Mouse (Mus musculus): ENCODE data around the gene C330021F23Rik. TPM values are rescaled to one million over a fixed set of nuclear protein-coding genes. Genes with fewer than 3 reads are reported as not detected.

The C330021F23Rik gene
- polyA plus RNA-seq, 1 experiment from 2014 or later = 2.7 TPM

DNA sequence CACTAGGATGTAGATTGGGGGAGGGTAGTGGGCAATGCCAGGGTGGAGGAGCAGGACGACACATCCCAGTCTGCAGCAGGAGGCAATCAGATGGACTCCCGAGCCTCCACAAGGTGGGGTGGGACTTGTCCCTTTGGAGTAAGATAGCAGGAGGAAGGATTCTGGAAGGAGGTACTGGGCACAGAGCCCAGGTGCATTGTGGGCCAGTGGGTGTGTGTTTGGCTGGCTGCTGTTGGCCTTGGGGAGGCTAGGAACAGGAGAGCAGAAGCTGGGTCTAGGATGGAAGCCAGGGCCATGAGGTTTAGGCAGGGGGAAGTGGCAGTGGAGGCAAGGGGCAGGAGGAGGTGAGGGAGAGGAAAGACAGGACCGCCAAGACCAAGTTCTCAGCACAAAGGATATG, 25.7 kb downstream of the C330021F23Rik start:
- Histone ChIP-seq H3K4me1 (0 out of 2 replicates have a peak, but pooled peaks cover 6% of the 10 kb centered on the region), H3K27ac (no peak overlapping the region), H3K36me3 (no peaks in the 10 kb centered on the region), H3K9ac (no peak overlapping the region), H3K4me3 (replicated peaks) (no peak overlapping the region), H3K27me3 (replicated peaks) (no peaks in the 10 kb centered on the region), H3K4me2 (no peak overlapping the region), H3K9me3 (no peaks in the 10 kb centered on the region)
- 66% methylated on average over 3 of the region's 3 CpGs for WGBS
- ATAC-seq (ENCODE audit: insufficient read depth, low FRiP score, low read depth) = no peak

- no peaks in the 10 kb centered on the region for H3K36me3 ChIP-seq
- no peak for ATAC-seq (ENCODE audit: insufficient read depth, low FRiP score, low read depth)
- H3K9ac ChIP-seq = no peak overlapping the region
- 0 out of 2 replicates have a peak, but pooled peaks cover 6% of the 10 kb centered on the region for H3K4me1 ChIP-seq
- H3K9me3 ChIP-seq = no peaks in the 10 kb centered on the region
- WGBS = 83% methylated on average over 2 of the region's 2 CpGs
- H3K4me3 ChIP-seq (replicated peaks) = no peak overlapping the region
- H3K27ac ChIP-seq = no peak overlapping the region
- no peaks in the 10 kb centered on the region for H3K27me3 ChIP-seq (replicated peaks)
- H3K4me2 ChIP-seq = no peak overlapping the region
These were observed 26.7 kb downstream of the C330021F23Rik start for GRCm38 (mm10) chr8:3594466-3594865.

DNA sequence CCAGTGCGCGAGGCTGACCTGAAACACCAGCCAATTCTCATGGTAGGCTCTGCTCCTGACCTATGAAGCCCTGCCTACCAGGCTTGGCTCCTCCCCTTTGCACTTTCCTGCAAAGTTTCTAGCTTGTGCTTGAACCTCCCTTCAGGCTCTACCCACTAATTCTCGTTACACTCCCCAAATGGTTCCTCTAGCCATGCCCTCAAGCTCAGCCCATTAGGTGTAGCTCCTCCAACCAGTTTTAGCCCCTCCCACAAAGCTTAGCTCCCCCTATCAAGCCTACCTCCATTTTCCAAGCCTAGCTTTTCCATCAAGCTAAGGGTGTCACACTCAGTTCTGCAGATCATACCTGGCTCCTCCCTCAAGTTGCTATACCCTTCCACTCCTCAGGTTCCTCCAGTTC, 30.3 kb downstream of the C330021F23Rik start:
- H3K27ac ChIP-seq = no peak overlapping the region
- 65% methylated on average over 3 of the region's 3 CpGs for WGBS
- H3K9ac ChIP-seq = no peak overlapping the region
- H3K4me3 ChIP-seq (replicated peaks) = no peak overlapping the region
- H3K36me3 ChIP-seq = peaks cover 8% of the 10 kb centered on the region; the same call in 1 of the 2 replicates
- H3K9me3 ChIP-seq = no peaks in the 10 kb centered on the region
- no peaks in the 10 kb centered on the region for H3K27me3 ChIP-seq (replicated peaks)
- no peak for ATAC-seq (ENCODE audit: insufficient read depth, low FRiP score, low read depth)
- no peak overlapping the region for H3K4me2 ChIP-seq
- H3K4me1 ChIP-seq = 0 out of 2 replicates have a peak, but pooled peaks cover 4% of the 10 kb centered on the region

- no peak overlapping the region for H3K4me2 ChIP-seq
- H3K27ac ChIP-seq = no peak overlapping the region
- H3K9ac ChIP-seq = no peak overlapping the region
- no peak for ATAC-seq (ENCODE audit: insufficient read depth, low FRiP score, low read depth)
- no peaks in the 10 kb centered on the region for H3K9me3 ChIP-seq
- 64% methylated on average over 1 of the region's 1 CpGs for WGBS
- no peaks in the 10 kb centered on the region for H3K4me1 ChIP-seq
- H3K27me3 ChIP-seq (replicated peaks) = no peaks in the 10 kb centered on the region
- H3K36me3 ChIP-seq = peaks cover 8% of the 10 kb centered on the region; the same call in 1 of the 2 replicates
- no peak overlapping the region for H3K4me3 ChIP-seq (replicated peaks)
These were observed 31.4 kb downstream of the C330021F23Rik start for GRCm38 (mm10) chr8:3599219-3599618.

DNA sequence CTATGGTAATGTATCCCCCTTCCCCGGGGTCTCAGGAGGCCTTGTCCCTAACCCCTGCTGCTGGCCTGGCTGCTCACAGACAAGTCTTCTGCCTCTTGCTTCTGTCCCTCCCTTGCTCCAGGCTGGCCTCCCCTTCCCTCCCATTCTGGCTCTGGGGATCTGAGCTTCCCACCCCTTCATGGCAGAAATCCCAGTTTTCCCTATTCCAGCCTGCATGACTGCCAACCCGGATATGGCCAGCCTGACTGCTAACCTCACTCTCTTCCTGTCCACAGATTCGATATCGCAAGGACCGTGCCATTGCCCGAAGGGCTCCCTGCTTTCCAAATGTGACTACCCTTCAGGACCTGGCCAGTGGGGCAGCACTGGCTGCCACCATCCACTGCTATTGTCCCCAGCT, 32.6 kb downstream of the C330021F23Rik start:
- Histone ChIP-seq H3K4me2 (no peak overlapping the region), H3K4me1 (no peaks in the 10 kb centered on the region), H3K27me3 (replicated peaks) (no peaks in the 10 kb centered on the region), H3K27ac (no peak overlapping the region), H3K9me3 (no peaks in the 10 kb centered on the region), H3K9ac (no peak overlapping the region), H3K36me3 (peaks cover 8% of the 10 kb centered on the region; the same call in 1 of the 2 replicates), H3K4me3 (replicated peaks) (no peak overlapping the region)
- no peak for ATAC-seq (ENCODE audit: insufficient read depth, low FRiP score, low read depth)
- 87% methylated on average over 6 of the region's 6 CpGs for WGBS

GRCm38 (mm10) chr8:3603439-3603838, 35.6 kb downstream of the C330021F23Rik start:
- WGBS = 73% methylated on average over 13 of the region's 13 CpGs

DNA sequence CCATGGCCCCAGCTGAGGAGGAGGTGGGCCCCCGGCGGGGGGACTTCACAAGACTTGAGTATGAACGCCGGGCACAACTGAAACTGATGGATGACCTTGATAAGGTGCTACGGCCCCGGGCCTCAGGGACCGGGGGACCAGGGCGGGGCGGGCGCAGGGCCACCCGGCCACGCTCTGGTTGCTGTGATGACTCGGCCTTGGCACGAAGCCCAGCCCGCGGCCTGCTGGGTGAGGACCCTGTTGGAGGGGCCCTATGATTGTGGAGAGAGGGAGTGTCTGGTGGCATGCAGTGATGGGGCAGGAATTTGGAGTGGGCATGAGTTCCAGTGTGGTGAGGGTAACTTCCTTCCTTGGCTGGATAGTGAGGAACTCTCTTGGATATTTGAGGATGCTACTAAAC, 38.8 kb downstream of the C330021F23Rik start:
- 67% methylated on average over 16 of the region's 16 CpGs for WGBS

More at GRCm38 (mm10) chr8:3603439-3603838, 35.6 kb downstream of the C330021F23Rik start:
- H3K4me1 ChIP-seq = no peaks in the 10 kb centered on the region
- no peak for ATAC-seq (ENCODE audit: insufficient read depth, low FRiP score, low read depth)
- no peak overlapping the region for H3K4me3 ChIP-seq (replicated peaks)
- no peak overlapping the region for H3K9ac ChIP-seq
- H3K36me3 ChIP-seq = peaks cover 16% of the 10 kb centered on the region
- H3K27me3 ChIP-seq (replicated peaks) = no peaks in the 10 kb centered on the region
- no peaks in the 10 kb centered on the region for H3K9me3 ChIP-seq
- no peak overlapping the region for H3K27ac ChIP-seq
- H3K4me2 ChIP-seq = no peak overlapping the region

GRCm38 (mm10) chr8:3607822-3608221, 40.0 kb downstream of the C330021F23Rik start:
- 0 out of 2 replicates have a peak, but pooled peaks cover 4% of the 10 kb centered on the region for H3K4me1 ChIP-seq
- no peak overlapping the region for H3K9ac ChIP-seq
- no peak overlapping the region for H3K4me3 ChIP-seq (replicated peaks)
- no peaks in the 10 kb centered on the region for H3K9me3 ChIP-seq
- no peak overlapping the region for H3K27ac ChIP-seq
- peaks cover 43% of the 10 kb centered on the region for H3K36me3 ChIP-seq
- WGBS = 86% methylated on average over 7 of the region's 7 CpGs
- ATAC-seq (ENCODE audit: insufficient read depth, low FRiP score, low read depth) = no peak
- no peak overlapping the region for H3K4me2 ChIP-seq
- no peaks in the 10 kb centered on the region for H3K27me3 ChIP-seq (replicated peaks)

More for the DNA sequence above, 38.8 kb downstream of the C330021F23Rik start:
- Histone ChIP-seq H3K9me3 (no peaks in the 10 kb centered on the region), H3K27ac (no peak overlapping the region), H3K4me3 (replicated peaks) (no peak overlapping the region), H3K27me3 (replicated peaks) (no peaks in the 10 kb centered on the region), H3K36me3 (peaks cover 38% of the 10 kb centered on the region), H3K4me1 (0 out of 2 replicates have a peak, but pooled peaks cover 4% of the 10 kb centered on the region), H3K4me2 (no peak overlapping the region), H3K9ac (no peak overlapping the region)
- ATAC-seq (ENCODE audit: insufficient read depth, low FRiP score, low read depth) = no peak

DNA sequence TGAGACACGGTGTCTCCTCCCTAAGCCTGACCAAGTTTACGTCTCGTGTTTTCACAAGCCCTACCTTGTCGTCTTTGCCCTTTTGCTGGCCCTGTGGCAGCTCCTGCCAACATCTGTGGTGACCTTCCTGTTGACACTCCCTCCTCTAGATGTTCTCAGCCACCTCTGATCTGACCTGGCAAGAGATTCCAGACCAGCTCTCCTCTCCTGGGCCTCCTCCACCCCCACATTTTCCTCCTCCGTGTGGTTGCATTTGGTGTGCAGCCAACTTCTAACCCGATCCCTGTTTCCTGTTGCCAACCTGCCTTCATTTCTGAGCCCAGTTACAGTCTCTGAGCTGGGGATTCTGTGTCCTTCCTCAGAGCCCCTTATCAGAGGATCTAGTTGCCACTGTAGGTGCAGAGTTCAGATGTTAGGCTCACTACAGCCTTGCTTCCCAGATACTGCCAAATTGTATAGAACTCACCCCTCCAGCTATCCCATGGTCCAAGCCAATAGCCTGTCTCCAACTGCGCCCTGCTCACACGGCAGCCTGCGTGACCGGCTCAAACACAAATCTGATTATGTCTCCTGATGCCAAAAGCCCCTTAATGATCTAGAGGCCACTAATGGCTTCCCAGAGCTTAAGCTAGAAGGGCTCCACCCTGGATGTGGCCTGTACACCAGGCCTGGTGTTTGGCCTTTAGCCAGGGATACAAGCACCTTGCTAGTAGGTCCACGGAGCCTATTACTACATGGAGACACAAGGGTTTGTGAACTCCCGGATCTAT, 41.4 kb downstream of the C330021F23Rik start:
- Histone ChIP-seq H3K27me3 (replicated peaks) (no peaks in the 10 kb centered on the region), H3K9me3 (no peaks in the 10 kb centered on the region), H3K36me3 (peaks cover 55% of the 10 kb centered on the region), H3K9ac (no peak overlapping the region), H3K4me3 (replicated peaks) (no peak overlapping the region), H3K27ac (peak overlapping the region; percentile 1; the same call in 1 of the 2 replicates), H3K4me2 (no peak overlapping the region), H3K4me1 (0 out of 2 replicates have a peak, but pooled peaks cover 4% of the 10 kb centered on the region)
- 79% methylated on average over 12 of the region's 12 CpGs for WGBS
- ATAC-seq (ENCODE audit: insufficient read depth, low FRiP score, low read depth) = no peak

DNA sequence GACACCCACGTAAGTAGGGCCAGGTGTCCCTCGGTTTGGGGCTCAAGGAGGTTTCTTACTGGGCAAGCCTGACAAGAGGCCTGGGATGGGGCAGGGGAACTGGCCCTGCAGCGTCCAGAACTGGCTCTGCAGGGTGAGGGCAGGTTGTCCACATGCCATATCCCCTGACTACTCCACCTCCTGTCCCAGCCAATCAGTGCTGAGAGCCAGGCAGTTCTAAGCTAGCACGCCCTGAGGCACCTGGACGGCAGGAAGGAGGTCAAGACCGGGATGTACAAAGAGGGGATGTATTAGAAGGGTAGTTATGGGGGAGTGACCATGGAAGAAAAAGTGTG, 42.0 kb downstream of the C330021F23Rik start:
- no peak overlapping the region for H3K4me3 ChIP-seq (replicated peaks)
- no peak overlapping the region for H3K4me2 ChIP-seq
- no peak overlapping the region for H3K9ac ChIP-seq
- no peak; the same call in 1 of the 2 replicates for ATAC-seq (ENCODE audit: insufficient read depth, low FRiP score, low read depth)
- no peaks in the 10 kb centered on the region for H3K9me3 ChIP-seq
- peak overlapping the region; percentile 1; the same call in 1 of the 2 replicates for H3K27ac ChIP-seq
- H3K36me3 ChIP-seq = peaks cover 57% of the 10 kb centered on the region
- no peaks in the 10 kb centered on the region for H3K27me3 ChIP-seq (replicated peaks)
- 74% methylated on average over 6 of the region's 6 CpGs for WGBS
- H3K4me1 ChIP-seq = 0 out of 2 replicates have a peak, but pooled peaks cover 4% of the 10 kb centered on the region

DNA sequence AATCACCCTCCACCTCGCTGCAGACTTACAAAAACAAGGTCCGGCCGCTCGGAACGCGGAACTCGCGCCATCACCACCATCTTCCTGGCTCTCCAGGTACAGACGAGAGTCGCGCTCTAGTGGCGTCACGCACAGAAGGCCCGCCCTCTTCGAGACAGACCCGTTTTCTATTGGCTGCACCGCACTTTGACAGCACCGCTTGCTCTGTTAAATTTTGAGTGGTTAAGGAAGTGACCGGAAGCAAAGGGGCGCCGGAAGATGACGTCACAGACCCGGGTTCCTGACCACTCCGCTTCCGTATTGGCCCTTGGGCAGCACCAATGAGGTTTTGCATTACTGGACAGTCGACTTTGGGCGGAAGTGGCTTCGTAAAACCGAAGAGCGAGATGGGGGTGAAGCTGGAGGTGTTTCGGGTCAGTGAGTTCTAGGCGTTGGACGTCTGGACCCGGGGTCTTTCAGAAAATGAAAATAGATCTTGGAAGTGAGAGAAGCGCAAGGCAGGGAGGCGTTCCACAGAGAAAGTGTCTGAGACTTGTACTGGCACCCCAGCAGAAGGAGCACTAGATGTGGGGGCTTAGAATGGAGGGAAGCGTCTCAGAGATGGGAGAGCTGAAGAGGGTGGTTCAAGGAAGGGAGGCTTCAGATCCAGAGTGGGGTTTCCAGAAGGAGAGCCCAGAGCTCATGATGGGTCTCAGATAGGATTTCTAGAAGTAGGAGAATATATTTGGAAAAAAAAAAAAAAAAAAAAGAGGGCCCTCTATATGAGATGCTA, 53.6 kb downstream of the C330021F23Rik start, which contains the start of the genes Xab2 and Pet100:
Gene Xab2, minus strand, starts transcription at position 118 of the 772 bp plus-strand sequence.
Gene Pet100, plus strand, starts transcription at position 350 of the 772 bp plus-strand sequence.
- no peaks in the 10 kb centered on the region for H3K27me3 ChIP-seq (replicated peaks)

More for the DNA sequence above, 53.6 kb downstream of the C330021F23Rik start, which contains the start of the genes Xab2 and Pet100:
- H3K27ac ChIP-seq = no peak within 1 kb of the TSS
- H3K9me3 ChIP-seq = no peaks in the 10 kb centered on the region
- peaks cover 15% of the 10 kb centered on the region for H3K4me1 ChIP-seq
- H3K4me2 ChIP-seq = peak within 1 kb of the TSS; percentile 80
- ATAC-seq (ENCODE audit: insufficient read depth, low FRiP score, low read depth) = peak; percentile 99
- under 1% methylated on average over 37 of the region's 37 CpGs for WGBS
- peak within 1 kb of the TSS; percentile 77 for H3K9ac ChIP-seq
- peaks cover 11% of the 10 kb centered on the region for H3K36me3 ChIP-seq
- H3K4me3 ChIP-seq (replicated peaks) = peak within 1 kb of the TSS; percentile 81
